Mouse (Mus musculus) urinary bladder, adult 18-20 months (tissue): Measurements from ENCODE around the gene Ap3d1.

ENCODE experiments used
- DNase-seq, 2 experiments: peaks; one replicate each; pipeline ENCODE4 v3.0.0; 2022; ENCODE audit warnings: low spot score in 2 of 2, mixed read lengths in 2 of 2

The Ap3d1 gene

DNA sequence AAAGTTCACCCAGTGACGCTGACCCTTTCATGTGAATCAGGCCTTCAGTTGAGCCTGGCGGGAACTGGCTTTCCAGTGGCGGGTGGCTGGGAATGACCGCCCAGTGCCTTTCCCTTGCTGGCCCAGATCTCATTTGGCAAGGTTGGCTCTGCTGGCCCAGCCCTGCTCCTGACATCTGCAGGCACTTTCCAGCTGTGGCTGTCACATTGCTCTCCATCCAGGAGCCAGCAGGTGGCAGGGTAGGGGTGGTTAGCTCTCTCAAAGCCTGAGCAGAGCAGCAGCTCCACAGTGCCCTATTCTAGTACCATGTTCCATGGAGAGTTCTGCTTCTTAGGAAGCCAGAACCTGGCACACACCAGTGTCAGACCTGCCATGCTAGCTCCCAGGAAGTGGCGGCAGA is 15.7 kb upstream of the Ap3d1 start:
- DNase-seq = peak; percentile 61 to 68

- DNase-seq = no peak
Measured at GRCm38 (mm10) chr10:80756967-80757366, 14.9 kb upstream of the Ap3d1 start.

DNA sequence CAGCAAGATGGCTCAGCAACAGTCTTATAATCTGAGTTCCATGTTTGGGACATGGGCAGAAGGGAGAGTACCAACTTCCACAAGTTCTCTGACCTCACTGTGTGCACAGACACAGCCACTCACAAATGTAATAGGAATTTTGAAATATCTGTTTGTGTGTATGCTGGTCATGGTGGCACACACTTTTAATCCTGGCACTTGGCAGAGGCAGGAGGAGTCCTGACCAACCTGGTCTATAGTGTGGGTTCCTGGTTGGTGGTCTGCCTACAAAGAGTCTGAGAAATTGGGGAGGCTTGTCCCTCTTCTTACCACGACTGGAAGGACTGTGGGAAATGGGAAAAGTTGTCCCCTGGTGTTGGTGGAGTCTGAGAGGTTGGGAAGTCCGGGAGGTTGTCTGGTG is 14.4 kb upstream of the Ap3d1 start:
- DNase-seq = no peak

DNA sequence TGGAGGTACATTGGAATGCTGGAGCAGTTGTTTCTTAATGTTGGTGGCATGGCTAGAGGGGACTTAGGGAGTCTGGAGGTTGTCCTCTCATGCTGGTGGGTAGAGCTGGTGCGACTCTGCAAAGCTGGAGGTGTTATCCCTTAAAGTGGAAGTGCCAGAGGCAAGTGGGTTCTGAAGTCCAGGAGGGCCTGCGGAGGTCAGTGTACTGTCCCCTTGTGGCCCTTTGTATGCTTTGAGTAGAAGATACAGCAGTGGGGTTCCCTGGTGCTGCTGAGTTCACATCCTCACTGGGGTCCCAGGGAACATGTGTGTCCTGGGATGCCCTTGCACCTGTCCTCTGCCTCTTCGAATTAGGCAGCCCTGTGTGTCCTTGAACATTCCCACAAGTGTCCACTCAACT is 14.0 kb upstream of the Ap3d1 start:
- DNase-seq = no peak

DNA sequence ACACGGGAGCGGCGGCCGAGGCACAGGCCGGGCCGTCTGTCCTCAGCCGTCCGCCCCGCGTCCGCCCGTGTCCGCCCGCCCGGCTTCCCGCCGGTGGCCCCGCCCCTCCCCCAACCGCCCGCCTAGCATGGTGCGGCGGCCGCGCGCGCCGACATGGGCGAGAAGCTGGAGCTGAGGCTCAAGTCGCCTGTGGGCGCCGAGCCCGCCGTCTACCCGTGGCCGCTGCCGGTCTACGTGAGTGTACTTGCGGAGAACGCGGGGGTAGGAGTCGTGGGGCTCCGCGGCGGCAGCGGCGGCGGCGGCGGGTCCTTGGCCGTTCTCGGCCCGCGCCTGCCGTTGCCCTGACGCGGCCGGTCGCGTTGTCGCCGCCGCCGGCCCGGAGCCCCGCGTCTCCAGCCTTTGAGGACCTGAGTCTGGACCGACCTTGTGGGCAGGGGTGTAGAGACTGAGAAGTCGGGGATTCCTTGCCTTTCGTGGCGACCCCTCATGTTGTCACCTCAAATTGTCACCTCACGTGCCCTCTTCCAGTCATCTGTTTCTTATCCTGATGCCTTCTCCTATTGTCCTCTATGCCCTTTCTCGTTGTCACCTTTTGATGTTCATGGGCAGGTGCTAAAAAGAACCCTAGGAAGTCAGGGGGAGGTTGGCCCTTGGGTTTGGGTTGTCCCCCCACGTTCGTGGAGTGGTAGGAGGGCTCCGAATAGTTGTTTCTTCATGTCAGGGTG is 13.4 kb upstream of the Ap3d1 start:
- DNase-seq = no peak

GRCm38 (mm10) chr10:80754594-80755290 is 12.7 kb upstream of the Ap3d1 start, which contains the start of gene Dot1l:
TSS of gene Dot1l (plus strand) at chr10:80755206.
- DNase-seq = peak; percentile 93 to 95

DNA sequence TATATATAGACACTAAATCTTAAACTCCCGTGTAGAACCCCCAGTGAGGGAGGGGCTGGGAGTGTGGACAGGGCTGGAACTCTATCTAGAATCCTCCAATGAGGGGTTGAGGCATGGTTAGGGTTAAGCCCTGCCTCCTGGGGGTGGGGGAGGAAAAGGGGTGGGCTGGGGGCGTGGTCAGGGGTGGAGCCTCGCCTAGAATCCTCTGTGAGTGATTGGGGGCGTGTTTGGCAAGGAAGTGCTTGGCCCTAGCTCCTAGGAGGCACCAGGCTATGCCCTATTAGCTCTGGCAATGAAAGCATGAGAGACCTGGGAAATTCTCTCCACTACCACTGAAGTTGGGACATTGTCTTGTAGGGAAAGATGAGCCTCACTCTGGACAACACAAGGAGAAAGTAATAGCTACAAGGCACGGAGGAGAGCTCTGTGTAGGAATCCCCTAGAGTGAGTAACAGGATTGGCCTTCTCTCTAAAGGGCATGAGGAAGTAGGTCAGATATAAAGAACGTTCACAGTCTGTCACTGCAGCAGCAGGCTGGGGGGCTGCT is 10.1 kb upstream of the Ap3d1 start:
- peak in 1 of 2 experiments; percentile 68 for DNase-seq

DNA sequence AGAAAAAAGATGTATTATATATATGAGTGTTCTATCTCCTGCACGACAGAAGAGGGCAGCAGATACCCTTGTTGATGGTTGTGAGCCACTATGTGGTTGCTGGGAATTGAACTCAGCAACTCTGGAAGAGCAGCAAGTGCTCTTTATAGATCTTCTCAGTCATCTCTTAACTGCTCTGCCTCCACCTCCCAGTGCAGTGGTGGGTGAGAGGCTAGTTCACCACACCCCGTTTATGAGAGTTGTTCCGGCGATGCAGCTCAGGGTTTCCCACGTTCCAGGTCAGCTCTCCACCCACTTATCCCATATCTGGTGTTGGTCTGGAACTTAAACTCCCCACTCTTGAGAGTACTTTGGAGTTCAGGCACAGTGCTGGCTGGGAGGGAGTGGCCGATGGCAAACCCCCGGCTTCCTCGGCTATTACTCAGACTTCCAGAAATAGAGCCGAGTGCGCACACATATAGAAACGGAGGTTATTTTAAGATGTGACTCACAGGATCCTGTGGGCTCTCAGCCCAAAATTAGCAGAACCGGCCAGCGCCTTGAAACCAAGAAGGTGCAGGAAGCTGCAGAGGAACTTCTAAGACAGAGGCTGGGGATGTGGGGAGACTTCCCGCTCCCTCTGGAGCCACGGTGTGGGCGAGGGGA is 9.2 kb upstream of the Ap3d1 start:
- peak in 1 of 2 experiments; percentile 75 for DNase-seq

GRCm38 (mm10) chr10:80748609-80749008 is 6.5 kb upstream of the Ap3d1 start:
- DNase-seq = peak in 1 of 2 experiments; percentile 20

DNA sequence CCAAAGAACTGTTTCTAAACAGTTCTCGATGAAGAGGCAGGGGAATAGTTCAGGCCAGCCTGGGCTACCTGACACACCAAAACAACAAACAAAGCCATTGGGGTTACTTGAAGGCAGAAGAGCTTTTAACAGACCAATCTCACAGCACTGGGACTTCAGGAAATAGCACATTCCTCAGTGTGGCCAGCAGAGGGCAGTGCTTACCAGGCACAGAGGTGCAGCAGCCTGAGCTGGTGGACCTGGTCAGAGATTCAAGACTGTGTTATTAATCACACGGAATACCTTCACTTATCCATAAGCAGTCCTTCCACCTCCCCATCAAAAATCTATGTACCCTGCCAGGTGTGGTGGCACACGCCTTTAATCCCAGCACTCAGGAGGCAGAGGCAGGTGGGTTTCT is 5.3 kb upstream of the Ap3d1 start:
- peak in 1 of 2 experiments; percentile 56 for DNase-seq

DNA sequence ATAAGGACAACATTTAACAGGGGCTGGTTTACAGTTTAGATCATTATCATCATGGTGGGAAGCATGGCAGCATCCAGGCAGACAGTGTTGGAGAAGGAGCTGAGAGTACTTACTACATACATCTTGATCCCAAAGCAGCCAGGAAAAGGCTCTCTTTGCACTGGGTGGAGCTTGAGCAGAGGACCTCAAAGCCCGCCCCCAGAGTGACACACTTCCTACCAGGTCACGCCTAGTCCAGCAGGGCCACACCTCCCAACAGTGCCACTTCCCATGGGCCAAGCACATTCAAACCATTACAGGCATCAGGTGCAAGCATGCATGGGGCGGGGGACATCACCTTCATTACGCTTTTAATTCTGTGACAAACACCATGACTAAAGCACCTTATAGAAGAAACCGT is 2.2 kb upstream of the Ap3d1 start:
- DNase-seq = no peak

DNA sequence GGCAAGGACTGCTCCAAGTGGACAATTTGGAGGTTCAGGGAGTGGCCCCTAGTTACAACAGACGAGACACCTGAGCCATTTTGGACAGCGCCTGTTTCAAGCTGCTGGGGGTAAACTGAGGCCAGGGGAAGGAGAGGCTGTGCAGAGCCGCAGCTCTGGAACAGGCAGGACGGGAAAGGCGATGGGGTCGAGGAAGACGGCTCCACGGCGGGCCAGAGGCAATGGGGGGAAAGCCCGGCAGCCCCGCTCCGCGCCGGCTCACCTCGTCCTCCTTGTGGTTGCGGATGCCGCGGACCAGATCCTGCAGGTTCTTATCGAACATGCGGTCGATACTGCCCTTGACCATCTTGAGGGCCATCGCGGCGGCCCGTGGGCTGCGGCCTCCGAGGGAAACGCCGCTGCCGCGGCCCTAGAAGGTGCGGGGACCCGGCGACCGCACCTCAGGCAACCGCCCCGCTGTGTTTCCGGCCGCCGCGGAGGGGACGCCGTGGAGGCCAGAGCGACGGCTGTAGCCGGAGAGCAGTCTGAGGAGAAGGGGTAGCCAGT is 357 bp downstream of the Ap3d1 start:
- DNase-seq = no peak

GRCm38 (mm10) chr10:80741146-80741545 is 918 bp downstream of the Ap3d1 start:
- no peak for DNase-seq

GRCm38 (mm10) chr10:80738657-80739056 is 3.4 kb downstream of the Ap3d1 start:
- no peak for DNase-seq

DNA sequence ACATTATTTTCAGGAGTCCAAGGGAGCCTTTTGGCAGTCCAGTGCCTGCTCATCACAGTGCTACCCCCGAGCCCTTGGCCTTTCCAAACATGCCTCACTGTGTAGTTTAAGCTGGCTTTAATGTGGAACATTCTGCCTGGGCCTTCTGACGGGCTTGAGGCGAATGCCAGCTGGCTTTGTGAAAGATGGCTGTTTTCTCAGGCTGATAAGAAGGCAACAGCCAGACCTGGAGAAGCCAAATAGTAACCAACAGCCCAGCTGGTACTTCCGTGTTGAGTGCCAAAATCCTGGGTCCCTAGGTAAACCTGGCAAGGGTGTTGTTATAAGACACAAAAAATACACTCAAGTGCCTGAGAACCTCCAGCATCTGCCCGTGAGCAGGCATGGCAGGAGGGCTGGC is 5.3 kb downstream of the Ap3d1 start:
- DNase-seq = no peak

GRCm38 (mm10) chr10:80732611-80733101 is 9.4 kb downstream of the Ap3d1 start:
- DNase-seq = no peak

DNA sequence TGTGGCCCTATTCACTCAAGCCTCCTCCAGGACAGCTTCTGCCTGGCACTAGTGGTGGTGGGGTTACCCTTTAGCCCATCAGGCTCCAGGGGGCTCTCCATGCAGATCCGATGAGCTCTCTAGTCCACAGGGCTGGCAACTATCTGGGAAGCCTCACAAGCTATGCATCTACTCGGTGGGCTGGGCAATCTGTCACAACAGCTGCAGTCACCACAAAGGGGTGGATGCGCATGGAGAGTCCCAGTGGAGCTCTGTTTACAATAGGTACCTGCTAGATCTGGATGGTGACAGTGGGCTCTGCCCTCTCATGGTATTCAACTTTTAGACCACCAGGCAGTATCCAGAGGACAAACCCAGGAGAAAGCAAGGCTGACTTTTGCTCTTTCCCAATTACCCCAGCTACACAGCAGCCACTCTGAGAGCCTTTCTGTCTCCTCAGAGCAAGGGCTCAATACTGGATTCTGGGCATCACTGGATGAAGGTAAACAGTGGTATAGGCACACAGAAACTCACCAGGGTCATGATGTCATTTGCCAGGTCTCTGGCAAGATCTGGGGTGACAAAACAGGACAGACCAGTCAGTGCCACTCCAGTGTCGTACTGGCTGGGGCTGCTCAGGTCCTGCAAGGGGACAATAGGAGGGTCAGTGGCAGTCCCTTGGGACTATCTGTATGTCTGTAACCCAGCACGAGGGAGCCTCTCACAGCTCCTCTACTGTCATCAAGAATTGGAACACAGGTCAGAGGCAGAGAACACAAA is 14.5 kb downstream of the Ap3d1 start:
- peak in 1 of 2 experiments; percentile 20 for DNase-seq

DNA sequence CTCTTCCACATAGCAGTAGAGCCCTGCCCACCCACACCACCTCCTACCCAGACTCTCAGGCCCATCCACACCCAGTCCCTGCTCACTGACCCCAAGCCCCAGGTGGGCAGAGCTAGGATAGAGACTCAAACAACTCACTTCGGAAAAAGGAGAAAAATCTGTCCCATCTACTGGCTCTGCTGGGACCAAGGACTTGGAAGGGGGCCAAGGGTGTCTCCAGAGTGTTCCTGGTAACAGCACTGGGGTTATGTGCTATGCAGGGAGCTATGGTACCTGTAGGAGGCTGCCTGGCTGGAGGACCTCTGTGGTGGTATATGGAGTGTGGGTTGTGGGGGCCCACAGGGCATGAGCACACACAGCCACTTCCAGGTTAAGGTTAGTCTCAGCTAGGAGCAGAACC is 24.8 kb downstream of the Ap3d1 start:
- DNase-seq = no peak

DNA sequence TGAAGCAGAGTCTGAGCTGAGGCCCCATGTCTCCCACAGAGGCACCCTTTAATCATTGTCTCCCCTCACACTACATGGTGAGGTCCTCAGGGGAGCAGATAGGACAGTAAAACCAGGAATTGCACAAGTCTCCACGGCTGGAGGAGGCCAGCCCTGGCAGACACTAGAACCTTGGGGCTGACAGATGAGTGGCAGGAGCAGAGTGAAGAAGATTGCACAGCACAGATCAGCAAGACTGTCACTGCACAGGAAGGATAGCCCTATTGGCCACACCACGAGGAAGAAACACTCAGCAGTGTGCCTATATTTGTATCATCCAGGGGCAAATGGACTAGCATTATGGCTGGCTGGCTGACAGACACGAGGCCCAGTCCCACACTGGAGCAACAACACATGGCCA is 31.2 kb downstream of the Ap3d1 start:
- DNase-seq = no peak

GRCm38 (mm10) chr10:80705479-80705878 is 36.6 kb downstream of the Ap3d1 start:
- no peak for DNase-seq

- DNase-seq = no peak
Measured at GRCm38 (mm10) chr10:80705033-80705432, 37.0 kb downstream of the Ap3d1 start.
